Mouse (Mus musculus) left cerebral cortex, postnatal 4 days (tissue): ENCODE measurements around the gene Slc46a1. TPM values are rescaled to one million over a fixed set of nuclear protein-coding genes. Genes with fewer than 3 reads are reported as not detected.

Source experiments
- DNase-seq: peaks from one replicate; pipeline ENCODE4 v3.0.0-alpha.2; 2022
- intact Hi-C: fragments of 180-260 bp; cut with DNase I; formaldehyde crosslinking; loops from one replicate; pipeline ENCODE4 v1.15.1; 2025
- total RNA-seq, 2 experiments: library from RNA; stranded (reverse); gene quantifications; 2 replicates each; pipeline ENCODE4 v1.2.3; 2021

Gene Slc46a1
- total RNA-seq, 2 experiments from 2014 or later = 7.6 to 11.8 TPM

DNA sequence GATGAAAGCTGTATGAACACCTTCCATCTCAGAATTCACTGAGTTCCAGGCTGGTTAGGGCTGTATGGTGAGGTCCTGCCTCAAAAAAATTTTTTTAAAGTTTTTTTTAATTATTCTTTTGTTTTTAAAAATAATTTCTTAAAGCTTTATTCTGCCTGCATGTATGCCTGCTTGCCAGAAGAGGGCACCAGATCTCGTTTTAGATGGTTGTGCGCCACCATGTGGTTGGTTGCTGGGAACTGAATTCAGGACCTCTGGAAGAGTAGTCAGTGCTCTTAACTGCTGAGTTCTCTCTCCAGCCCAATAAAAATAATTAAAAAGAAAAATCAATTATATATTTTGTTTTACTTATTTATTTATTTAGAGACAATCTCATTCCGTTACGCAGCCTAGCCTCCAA, 11.8 kb upstream of the Slc46a1 start:
- intact Hi-C loops = loop anchor here (5.0 kb wide), 1 partner anchor 96 kb away; no protein-coding TSS in a partner anchor
- peak; percentile 78 for DNase-seq

DNA sequence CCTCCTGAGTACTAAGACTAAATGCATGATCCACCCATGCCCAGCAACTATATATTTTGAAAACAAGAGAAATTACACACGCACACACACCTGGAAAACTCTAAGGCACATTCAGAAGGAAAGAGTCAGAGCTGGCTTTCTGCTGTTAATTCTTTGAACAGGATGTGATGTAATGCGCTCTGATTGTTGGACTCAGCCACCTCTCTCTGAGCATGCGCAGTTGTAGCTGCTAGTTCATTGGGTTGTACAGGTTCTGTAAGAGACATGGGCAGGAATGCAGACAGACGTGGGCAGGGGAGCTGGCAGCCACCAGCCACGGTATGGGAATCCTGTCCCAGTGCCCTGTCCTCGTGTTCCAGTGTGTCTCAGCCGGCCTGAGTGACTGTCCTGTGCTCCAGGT, 11.2 kb upstream of the Slc46a1 start:
- intact Hi-C loops = loop anchor here (5.0 kb wide), 1 partner anchor 97 kb away; no protein-coding TSS in a partner anchor
- DNase-seq = no peak

DNA sequence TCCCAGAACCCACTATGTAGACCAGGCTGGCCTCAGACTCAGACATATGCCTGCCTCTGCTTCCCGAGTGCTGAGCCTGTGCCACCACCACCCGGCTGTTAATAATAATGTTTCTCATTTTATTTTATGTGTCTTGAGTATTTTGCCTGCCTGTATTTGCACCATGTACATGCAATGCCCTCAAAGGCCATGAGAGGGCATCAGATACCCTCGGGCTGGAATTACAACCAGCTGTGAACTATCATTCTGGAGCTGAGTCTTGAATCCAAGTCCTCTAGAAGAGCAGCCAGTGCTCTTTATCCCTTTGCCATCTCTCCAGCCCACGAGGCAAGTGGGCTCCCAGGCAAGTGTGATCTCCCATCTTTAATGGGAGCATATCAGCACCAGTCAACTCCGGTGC, 10.2 kb upstream of the Slc46a1 start:
- DNase-seq = peak; percentile 11
- intact Hi-C loops = no loop called here

DNA sequence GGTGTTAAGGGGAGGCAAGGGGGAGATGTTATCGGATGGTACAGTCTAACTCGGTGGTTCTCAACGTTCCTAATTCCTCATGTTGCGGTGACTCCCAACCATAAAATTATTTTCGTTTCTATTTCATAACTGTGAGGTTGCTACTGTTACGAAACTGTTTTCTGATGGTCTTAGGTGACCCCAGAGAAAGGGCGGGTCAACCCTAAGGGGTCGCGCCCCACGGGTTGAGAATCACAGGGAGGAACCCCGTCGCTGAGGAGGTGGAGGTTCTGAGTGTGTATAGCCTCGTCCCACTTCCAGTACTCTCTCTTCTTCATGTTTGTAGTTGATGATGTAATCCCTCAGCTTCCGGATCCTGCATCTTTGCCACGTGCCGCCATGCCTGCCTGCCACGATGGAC, 6.8 kb upstream of the Slc46a1 start:
- no peak for DNase-seq
- intact Hi-C loops = no loop called here

DNA sequence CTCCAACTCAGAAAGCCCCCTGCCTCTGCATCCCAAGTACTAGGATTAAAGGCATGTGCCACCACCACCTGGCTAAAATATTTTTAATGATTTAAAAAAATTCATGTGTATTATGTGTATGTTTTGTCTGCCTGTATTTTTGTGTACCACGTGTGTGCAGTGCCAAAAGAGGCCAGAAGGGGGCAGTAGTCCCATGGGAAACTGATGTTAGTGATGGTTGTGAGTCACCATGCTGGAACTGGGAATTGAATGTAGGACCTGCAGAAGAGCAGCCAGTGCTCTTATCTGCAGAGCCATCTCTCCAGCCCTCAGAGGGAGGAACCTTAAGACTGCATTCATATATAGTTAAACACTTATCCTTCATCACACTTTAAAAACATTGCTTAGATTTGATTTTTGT, 3.6 kb upstream of the Slc46a1 start:
- no peak for DNase-seq
- intact Hi-C loops = no loop called here

DNA sequence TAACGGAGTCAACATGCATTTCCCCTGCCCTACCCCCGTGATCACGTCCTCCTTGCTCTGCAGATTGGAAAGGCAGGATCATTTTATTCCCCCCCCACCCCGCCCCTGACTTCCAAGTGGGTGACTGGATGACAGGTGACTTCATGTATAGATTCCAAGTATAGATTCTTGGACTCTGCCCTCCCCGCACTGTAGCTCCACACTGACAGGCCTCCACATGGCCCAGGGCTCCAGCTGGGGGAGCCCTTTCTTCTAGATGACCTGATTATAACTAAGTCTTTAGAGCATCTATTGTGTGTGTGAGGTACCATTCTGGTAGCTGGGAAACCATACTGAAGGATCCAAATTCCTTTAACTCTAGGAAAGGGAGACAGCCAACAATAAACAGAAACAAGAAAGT, 2.8 kb upstream of the Slc46a1 start:
- no peak for DNase-seq
- intact Hi-C loops = no loop called here

DNA sequence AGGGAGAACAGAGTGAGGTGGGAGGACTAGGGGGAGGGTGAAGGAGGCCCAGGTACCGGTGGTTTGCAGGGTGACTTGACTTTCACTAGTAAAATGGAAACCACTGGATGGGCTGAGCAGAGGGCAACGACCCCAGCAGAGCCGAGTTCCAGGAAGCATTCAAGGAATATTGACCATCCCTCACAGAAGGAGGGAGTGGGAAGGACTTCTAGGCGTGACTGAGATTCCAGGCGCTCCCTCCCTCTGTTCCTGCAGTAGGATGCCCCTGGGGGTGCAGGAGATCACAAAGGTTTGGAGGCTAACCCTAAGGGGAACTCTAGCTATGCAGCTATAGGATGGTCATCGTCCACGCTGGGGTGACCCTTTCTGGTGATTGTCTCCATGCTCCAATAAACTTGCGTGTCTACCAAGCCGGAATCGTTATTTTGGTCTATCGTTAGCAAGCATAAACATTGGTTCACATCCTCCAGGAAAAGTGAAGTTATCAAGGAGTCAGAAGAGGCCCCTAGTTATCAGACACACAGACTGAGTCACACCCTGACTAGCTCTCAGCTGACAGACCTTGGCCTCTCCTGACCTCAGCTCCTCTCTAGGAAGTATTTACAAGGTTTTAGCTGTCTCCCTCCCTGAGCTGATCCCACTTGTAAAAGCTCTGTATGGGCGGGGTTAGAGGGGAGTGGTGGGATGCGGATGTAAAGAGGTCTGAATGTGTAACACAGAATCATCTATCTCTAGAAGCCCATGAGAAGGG, 2.0 kb upstream of the Slc46a1 start:
- intact Hi-C loops = no loop called here

DNA sequence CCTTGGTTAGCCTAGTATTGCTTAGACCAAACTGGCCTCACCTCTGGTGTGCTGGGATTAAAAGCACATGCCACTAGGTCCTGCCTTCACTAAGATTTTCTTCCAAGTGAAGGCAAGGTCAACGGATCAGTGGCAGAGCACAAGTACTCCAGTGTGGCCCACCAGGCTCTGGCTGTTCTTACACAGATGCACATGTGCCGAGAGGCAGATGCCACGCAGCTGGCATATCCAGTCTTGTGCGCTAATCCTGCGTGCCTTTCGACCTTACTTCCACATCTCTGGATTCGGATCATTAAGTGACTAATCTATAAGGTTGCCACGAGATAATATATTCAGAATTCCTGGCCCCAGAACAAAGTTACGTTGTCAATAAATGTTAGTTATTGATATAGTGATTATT, 381 bp upstream of the Slc46a1 start:
- intact Hi-C loops = no loop called here
- no peak for DNase-seq

More for the DNA sequence above, 2.0 kb upstream of the Slc46a1 start:
- no peak for DNase-seq

DNA sequence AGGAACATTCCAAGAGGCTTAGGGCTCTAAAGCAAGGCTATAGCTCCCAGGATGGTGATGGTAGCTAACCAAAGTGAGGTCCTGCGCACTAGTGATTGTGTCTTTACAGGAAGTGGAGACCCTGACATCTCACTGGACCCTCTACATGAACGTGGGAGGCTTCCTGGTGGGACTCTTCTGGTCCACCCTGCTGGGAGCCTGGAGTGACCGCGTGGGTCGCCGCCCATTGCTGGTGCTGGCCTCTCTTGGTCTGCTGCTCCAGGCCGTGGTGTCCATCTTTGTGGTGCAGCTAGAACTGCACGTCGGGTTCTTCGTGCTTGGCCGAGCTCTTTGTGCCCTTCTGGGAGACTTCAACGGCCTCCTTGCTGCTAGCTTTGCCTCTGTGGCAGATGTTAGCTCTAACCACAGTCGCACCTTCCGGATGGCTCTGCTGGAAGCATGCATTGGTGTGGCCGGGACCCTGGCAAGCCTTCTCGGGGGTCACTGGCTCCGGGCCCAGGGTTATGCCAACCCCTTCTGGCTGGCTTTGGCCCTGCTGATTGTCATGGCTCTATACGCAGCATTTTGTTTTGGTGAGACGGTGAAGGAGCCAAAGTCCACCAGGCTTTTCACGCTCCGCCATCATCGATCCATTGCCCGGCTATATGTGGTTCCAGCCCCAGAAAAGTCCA, 880 bp downstream of the Slc46a1 start:
- DNase-seq = peak; percentile 35
- intact Hi-C loops = no loop called here

DNA sequence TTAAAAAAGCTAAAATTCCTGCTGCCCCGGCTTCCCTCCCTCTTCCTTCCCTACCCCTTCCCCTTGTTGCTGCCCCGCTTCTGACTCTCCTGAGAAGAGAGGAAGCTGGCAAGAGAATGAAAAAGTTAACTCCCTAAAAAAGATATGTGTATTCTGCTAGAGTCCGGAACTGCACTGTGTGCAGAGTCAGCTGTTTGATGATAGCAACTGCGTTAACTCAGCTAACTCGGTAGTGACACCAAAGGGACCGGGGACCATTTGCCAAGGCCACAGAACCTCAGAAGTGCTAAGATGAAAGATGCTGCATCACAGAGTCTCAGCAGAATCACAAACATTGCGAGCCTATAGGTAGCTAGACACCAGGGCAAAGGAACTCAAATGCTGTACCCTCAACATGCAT, 2.0 kb downstream of the Slc46a1 start:
- intact Hi-C loops = no loop called here
- no peak for DNase-seq

DNA sequence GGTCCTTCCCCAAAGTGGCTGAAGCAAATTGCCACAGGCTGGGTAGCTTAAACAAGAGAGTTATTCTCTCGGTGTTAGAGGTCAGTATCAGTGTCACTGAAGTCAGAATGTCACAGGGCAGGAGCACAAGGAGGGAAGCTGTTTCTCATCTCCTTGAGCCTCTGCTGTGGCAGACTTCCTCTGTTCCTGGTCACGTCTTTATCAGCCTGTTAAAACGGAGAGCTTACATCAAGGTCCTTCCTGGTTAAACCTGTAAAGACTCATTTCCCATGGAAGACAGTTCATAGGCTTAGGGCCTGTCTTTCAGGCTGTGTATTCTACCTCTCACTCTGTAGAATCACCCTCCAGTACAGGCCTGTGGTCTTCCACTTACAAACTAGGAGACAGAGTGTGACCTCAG, 2.4 kb downstream of the Slc46a1 start:
- DNase-seq = no peak
- intact Hi-C loops = no loop called here

DNA sequence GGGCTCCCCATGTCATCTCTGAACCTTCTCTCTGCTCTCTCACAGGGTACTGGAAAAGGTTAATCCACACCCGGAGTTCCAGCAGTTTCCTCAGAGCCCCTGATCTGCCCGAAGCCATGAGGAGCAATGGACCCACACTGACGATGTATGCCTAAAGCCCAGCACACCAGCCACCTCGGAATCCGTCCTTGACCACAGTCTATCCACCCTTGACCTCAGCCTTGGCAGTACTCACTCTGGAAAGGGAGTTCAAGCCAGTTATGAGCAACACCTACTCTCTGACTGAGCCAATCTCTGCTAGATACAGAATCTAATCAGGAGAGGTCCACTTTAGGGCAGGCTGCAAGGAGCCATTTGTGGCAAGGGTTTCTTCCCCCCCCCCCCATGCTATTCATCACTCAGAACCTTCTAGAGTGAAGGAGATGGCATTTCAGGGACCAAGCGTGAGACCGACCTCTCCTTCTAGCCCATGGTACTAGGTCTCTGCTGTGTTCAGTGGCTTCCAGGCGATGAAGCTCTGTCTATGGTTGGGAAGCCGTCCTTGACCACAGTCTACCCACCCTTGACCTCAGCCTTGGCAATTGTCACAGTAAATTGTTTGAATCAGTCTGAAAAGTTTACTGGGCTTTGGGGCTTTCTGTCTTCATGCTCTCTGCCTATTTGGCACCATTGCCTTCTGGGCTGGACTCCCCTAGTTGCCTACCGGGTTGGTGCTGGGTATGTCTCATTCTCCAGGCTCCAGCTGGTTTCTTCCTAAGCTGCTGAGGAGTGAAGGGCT, 6.0 kb downstream of the Slc46a1 start:
- intact Hi-C loops = no loop called here
- DNase-seq = no peak

DNA sequence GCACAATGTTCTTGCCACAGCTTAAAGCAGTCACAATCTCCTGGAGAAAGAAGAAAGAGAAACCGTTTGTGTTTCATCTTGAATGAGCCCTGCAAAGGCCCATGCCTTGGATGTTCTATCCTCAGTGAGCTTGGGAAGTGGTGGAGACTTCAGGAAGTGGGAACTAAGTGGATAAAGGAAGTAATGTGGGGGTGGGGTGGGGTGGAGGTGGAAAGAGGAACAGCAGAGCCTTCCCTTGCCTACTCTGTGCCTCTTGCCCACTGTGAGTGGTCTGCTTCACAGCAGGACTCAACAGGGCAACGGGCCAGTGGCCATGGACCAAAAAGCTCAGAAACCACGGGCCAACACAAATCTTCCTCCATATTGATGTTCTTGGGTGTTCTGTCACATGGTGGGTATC, 9.8 kb downstream of the Slc46a1 start:
- intact Hi-C loops = no loop called here
- no peak for DNase-seq

DNA sequence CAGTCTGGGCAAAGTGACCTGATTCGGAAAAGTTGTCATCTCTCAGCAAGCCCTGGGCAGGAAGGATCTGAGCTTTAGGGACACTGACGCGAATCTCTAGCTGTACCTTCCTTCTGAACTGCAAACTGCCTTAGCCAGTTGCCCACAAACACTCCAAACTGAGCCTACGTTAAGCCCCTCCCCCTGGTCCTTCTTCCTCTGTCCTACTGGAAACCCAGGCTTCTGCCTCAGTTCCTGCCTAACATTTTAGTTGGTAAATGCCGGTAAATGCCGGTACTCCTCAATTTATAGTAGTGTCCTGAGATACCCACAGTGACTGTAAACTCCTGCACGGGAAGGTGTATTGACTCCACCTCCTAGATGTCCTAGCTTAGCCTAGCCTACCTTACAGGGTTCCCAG, 18.1 kb downstream of the Slc46a1 start:
- intact Hi-C loops = no loop called here
- DNase-seq = no peak

DNA sequence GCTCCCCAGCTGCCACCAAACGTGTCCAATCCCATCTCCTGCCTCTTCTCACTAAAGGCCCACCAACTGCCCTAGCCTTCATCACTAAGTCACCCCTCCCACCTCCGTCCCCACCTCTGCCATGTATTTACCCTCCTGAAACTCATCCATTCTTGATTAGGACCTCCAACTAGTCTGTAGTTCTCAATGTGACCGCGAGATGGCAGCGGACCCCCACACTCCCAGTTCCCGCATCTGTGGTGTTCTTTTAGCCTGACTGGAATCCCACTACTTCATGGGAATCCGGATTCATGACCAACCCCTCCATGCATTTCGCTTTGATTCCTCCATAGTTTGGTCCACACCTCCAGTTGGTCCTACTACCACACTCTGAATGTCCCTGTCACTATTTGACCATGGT, 22.7 kb downstream of the Slc46a1 start:
- DNase-seq = peak; percentile 81
- intact Hi-C loops = no loop called here

DNA sequence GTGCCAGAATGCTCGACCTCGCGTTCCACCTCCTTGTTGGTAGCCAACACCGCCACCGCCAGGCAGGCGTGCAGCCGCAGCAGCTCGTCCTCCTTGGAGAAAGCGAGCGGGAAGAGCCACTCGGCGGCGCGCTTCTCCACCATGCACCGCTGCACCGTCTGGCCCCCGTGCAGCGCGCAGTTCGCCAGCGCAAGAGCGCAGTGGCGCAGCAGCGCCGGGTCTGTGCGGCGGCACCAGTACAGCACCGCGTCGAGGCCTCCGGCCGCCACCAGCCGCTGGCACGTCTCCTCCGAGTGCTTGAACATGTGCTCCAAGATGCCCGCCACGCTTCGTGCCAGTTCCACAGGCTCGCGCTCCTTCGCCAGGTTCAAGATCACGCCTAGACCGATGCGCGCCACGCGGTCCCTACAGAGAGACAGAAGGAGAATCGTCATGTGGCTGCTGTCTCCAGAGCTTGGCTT, 25.3 kb downstream of the Slc46a1 start:
- intact Hi-C loops = no loop called here
- peak; percentile 73 for DNase-seq

DNA sequence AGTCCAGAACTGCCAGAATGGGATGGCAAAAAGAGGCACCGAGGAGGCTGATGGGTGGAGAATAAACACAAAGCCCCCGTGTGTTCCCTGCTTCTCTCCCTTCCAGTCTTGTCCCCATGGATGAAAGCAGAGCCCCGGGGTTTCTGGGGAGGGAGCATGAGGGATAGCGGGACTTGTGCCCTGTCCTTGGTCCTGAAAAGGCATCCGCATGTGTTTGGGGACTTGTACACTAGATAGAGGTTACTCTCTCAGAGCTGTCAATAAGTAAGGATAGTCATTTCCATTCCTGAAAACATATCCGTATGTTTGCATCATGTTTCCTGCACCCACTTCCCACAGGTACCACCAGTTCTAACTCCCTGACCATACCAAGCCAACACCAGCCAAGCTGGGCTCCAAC, 30.4 kb downstream of the Slc46a1 start:
- intact Hi-C loops = no loop called here
- no peak for DNase-seq

DNA sequence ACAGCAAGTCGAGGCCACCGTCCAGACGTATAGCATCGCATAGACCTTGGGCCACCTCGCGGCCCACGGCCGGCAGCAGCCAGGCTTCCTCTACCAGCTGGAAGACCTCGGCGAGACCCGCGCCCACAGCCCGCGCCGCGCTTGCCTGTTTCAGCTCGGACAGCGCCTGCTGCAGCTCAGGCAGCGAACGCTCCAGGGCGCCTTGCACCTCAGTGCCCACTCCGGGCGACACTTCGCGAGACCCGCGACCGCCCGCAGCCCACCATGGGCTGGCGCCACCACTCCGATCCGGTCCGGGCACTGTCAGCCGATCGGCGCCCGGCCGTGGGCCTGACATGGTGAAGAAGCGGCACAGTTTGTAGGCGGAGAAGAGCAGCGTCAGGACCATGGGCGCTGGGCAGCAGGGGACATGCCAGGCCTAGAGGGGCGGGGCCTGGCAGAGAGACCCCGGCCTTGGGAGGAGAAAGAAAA, 31.6 kb downstream of the Slc46a1 start:
- intact Hi-C loops = no loop called here
- peak; percentile 80 for DNase-seq

DNA sequence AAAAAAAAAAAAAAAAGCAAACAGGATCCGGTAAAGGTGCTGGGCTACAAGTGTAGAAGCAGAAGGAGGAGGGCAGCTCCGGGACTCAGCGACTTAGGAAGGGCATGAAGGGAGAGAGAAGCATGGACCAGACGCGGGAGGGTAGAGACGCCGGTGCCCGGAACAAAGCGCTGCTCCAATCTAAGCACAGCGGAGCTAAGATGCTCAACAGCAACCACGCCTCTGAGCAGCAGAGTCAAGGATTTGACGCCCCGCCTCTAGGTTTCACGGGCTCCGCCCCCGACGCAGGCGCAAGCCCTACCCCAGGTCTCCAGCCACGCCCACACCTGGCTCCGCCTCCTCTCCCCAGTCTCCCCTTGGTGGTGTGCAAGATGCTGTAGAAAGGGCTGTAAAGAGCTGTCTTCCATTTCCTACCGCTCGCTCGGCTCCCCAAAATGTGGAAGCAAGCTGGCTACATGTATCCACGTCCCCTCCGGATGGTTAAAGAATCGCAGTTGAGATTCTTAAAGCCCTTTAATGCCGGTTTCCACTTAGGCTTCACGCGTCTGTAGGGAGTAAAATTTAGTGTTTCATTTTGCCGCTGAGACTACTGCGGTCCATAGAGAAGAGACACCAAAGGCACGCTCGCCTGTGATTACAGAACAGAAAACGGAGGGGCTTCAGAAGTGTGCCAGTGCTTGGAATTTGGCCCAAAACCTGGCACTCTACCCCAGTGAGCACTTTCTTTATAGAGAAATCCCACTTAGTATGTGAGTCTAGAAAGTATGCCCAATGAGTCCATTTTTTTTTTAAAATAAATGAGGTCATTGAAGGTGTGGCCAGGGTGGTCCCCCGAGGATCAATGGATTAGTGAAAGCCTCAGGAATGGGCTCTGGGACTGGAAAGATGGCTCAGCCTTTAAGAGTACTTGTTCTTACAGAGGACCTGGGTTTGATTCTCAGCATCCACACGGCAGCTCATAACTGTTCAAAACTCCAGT, 32.3 kb downstream of the Slc46a1 start, which contains the start of gene Sarm1:
Sarm1 (minus strand) TSS at position 211 of the 979 bp plus-strand sequence.
- intact Hi-C loops = no loop called here

DNA sequence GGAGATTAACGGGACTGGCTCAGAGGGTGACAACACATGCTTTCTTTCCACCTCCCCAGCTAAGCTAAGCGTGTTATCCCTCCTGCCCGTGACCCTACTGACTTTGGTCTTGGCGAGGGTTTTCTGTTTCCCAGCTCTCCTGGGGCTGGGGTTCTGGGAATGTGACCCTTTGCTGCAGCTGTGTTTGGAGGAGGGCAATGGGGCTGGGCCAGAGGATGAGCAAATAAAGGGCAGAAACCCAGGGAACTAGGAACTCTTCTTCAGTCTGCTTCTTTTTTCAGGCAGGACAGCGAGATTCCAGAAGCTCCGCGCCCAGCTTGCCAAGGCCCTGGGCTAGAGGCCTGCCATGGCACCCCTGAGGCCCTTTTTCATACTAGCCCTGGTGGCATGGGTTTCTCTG, 33.5 kb downstream of the Slc46a1 start, which contains the start of gene Vtn:
Vtn (plus strand) TSS at position 88 of the 400 bp plus-strand sequence.
- intact Hi-C loops = no loop called here

More for the DNA sequence above, 32.3 kb downstream of the Slc46a1 start, which contains the start of gene Sarm1:
- peak; percentile 99 for DNase-seq

More for the DNA sequence above, 33.5 kb downstream of the Slc46a1 start, which contains the start of gene Vtn:
- no peak for DNase-seq
